Mouse (Mus musculus) cerebellum, adult 18-20 months (tissue): ENCODE measurements at regions not wholly inside any gene's neighbourhood (a gene's known extent, or its start where the extent isn't known, plus 50 kb on each side); places are given as distances from the start of the nearest gene placed in this dataset.
A peak's percentile ranks its signal among the peaks of the same experiment; 100 is the strongest.

Experiments used
- DNase-seq, 2 experiments: peaks; one replicate each; pipeline ENCODE4 v3.0.0; 2021

DNA sequence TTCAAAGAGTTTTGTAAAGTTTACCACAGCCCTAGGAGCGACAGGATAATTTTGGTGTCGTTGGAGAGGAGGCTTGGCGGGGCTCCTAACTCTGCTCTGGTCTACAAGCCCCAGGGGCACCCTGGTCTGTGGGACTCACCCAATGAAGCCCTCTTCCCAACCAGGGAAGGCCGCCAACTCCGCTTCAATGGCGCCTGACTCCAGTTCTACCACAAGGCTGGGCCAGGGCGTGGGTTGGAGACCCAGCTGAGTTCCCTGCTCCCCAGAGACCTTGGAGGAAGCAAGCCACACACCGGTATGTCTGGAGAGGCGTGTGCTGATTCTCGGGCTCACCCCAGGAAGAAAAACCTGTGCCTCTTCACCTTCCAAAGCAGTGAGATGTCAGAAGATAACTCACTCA lies 128.9 kb downstream of the Gadd45g start:
- DNase-seq, result no peak

DNA sequence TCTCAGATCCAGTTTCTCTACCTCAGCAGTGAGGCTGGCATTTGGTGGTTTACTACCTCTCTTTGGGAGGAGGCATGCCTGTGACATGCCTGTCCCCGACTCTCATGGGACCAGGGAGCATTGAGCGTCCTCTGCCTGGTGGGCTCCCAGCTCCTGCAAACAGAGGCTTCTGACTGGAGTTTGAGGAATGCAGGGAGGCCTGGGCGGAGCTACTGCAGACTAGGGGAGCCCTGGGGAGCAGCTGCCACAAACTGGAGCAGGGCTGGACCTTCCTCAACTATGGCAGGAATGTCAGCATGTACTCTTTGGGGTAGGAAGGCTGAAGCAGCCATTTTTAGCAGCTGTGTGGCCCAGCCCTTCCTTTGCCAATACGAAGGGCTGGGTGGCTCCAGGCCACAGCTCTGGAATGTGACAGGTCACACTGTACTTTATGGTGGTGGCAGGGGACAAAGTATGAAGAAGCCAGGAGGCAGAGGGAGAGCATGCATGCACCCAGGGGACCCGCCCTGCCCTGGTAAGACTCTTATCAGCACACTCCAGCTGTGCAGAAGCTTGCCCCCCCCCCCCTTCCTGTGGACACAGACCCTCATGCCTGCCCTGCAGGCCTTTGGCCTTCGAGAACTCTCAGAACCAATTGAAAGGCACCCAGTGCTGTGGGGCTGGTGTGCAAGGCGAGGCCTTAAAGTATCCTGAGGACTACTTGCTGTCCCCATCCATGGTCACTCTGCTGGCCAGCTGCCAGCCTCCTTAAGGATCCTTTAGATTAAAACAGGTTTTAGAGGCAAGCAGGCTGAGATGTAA lies 129.5 kb downstream of the Gadd45g start:
- no peak for DNase-seq

DNA sequence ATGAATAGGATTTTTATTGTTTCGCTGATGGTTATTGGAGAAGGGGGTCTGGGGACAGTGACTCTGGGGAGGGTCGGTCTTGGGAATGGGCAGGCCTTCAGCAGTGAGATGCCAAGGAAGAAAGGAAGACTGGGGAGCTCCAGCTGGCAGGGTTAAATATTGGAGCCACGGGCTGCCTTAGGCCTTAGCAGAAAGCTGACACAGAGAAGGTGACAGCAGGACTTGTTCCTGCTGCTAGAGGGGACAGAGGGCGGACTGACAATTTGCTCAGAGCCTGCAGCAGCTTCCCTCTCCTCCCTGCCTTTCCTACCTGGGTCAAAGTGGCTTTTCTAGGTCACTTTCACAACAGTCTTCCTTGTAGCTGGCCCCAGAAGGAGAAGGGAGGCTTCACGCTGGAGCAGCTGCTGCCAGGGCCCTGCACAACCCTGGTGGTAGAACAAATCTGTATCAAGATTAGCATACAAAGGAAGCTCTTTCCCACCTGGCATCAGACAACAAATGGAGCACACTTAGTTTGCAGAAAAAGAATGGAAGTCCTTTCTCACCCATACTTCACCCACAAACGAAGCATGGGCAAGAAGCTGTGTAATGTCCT lies 130.2 kb downstream of the Gadd45g start:
- DNase-seq, result no peak

DNA sequence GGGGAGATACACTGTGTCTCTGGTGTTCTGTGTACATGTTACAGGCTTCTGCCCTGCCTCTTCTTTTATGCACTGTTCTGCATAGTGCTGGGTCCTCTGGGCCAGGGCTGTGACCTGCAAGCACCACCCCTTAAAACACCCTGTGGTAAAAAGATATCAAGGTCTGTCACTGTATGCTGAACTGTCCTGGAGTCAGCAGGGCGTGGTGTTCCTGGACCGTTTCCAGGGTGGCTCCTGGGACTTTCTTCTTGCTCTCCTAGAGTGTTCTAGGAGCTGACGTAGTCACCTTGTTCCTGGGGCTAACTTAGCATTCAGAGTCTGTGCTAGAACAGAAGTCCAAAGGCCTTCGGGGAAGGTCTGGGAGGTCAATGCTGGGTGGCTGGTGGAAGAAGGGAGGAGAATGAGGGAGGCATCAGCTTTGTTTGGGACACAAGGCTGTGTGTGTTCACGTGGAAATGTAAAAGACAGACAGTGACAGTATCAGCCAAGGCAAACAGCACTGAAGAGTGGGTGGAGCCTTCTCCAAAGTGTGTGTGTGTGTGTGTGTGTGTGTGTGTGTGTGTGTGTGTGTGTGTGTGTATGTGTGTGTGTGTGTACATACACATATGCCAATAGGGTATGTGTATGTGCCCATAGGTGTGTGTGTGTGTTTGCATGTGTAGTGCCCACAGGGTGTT lies 133.0 kb downstream of the Gadd45g start:
- no peak for DNase-seq

DNA sequence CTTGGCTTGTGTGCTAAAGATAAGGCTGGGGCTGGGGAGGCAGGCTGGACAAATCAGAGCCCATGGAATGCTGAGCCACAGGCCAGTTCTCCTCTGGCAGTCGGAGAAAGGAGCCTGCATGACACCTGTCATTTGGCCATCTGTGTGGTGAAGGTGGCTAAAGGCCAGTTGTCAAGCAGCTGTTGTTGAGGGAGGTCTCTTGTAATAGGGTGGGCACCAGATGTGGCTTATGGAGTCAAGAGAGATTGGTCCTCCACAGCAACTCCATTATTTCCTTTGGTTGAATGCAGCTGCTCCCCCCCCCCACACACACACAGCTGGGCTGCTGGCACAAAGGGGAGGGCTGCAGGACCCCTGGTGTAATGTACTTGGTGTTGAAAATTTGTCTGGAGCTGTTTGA lies 133.9 kb downstream of the Gadd45g start:
- no peak for DNase-seq

DNA sequence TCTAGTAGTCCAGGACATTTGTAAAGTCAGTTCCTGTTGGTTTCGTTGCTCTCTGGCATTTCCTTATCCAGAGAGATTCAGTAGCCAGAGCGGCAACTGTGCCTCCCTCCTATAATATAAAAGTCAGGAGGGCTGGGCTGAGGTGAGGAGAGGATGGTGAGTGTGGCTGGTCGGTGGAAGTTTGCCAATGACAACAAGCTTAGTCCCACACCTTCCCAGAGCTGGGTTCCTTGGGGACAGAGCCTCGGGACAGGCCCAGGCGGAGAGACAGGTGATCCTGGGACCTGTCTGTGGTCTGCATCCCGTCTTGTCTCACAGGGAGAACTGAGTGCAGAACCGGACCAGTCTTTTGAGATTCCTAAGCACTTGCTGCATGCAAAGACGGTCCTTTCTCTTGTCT lies 136.5 kb downstream of the Gadd45g start:
- no peak for DNase-seq

DNA sequence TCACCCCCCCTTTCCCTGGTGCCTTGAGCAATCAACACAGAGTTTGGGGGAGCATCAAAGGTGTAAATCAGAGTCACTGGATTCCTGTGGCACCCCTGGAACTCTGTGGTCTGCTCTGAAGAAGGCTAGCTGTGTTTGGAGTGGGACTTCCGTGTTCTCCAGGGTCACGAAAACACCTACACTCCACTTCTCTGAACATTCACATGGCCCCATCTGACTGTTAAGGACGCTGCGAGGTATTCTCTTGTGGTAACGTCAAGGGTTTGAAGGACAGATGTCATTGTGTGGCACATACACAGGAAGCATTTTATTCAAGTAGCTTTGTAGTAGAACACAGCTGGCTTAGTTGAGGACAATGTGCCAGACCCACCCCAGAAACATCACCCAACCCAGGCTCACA lies 137.1 kb downstream of the Gadd45g start:
- no peak for DNase-seq

DNA sequence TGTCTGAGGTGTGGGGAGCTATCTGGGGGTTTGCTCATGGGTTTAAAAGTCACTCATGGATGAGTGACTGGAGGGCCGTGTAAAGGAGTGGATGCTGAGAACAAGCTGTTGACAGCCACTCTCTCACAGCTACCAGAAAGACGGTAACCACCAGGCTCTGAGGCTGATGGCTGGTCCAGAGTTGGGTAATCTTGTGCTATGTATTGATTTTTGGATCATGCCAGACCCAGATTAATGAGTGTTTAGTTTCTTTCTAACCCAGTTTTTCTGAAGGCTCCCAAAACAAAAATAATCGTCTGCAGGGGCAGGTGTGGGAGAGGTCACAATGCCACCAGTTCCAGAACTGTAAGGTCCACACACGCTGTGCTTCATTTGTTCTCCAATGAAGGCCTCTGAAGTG lies 144.9 kb downstream of the Gadd45g start:
- no peak for DNase-seq

DNA sequence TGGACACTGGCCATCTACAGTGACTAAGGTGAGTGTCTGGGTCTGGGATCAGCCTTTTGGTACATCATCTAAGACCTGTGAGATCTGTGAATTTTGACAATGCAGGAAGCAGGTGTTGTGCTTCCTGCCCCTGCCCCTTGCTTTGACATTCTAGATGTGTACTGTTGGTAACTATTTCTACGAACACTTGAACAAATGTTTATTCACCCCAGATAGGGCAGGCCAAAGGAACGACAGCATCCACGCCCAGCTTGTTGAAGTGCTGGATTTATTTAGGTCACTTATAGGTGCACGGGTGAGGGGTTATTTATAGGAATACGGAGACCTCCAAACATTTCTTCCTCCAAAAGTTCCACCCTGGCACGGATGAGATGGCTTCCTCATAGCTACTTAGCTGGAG lies 146.4 kb downstream of the Gadd45g start:
- DNase-seq, result no peak

DNA sequence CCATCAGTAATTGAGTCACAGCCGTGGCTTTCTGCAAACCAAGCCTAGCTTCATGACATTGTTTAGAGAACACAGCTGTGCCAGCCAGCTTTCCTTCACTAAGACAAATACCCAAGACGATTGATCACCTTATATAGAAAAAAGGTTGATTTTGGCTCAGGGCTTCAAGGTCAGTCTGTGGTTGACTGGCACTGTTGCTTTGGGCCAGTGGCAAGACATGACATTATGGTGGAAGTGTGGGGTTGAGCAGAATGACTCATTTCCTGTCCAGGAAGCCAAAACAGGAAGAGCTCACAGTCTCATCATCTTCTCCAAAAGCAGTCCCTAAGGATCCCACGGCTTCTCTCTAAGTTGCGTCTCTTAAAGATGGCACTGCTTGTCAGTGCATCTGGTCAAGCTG lies 149.7 kb downstream of the Gadd45g start:
- DNase-seq, result no peak

DNA sequence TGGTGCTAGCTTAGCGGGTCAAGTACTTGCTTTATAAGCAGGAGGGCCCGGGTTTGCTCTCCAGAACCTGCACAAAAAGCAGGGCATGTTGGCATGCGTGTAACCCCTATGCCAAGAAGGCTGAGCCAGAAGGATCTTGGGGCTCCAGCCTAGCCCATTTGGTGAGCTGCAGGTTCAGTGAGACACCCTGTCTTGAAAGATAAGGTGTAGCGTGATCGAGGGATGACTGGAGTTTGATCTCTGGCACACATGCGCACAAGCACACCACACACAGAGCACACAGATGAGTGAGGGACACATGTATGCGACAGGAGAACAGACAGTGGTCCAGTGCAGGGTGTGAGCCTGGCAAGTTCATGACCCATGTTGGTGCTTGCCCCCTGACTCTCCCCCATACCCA lies 152.1 kb downstream of the Gadd45g start:
- DNase-seq, result no peak

DNA sequence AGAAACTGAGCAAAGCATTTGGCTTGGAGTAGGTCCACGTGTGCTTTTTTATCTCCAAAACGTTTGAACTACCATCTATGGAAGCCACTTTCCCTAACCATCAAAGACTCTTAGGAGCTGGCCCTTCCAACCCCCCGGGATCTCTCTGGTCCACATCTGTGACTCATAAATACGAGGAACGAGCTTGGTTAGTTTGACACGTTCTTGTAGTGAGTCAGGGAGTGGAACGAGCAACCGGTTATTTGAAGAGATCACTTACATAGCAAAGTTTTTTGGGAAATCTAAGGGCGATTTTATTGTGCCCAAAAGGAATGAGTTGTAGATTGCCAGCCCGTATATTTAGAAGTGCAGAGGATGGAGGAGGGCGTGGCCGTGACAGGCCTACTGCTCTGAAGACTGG lies 155.3 kb downstream of the Gadd45g start:
- no peak for DNase-seq

DNA sequence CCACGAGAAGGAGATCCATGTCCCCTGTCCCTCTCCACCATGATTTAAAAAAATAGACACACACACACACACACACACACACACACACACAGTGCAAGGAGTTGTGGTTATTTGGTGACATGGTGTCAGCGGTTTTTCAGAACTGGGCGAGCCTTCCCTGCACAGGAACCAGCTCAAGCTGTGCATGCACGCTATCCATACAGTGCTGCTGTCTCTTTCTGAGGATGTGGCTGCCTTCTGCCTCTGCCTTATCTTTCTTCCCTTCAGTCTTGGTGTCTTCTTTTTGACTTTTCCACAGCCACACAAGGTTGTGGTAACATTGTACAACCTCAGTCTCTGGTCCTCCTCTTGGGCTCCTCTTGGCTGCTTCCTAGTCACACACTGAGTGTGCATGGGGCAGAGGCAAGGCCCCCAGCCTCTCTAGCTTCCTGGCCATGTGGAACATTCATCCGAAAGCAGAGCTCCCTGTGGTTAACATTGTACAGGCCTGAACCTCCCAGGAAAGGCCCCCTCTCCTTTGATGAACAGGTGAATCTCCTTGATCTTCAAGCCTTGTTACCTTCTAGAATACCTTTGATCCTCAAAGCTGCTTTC lies 157.6 kb downstream of the Gadd45g start:
- DNase-seq, result no peak

DNA sequence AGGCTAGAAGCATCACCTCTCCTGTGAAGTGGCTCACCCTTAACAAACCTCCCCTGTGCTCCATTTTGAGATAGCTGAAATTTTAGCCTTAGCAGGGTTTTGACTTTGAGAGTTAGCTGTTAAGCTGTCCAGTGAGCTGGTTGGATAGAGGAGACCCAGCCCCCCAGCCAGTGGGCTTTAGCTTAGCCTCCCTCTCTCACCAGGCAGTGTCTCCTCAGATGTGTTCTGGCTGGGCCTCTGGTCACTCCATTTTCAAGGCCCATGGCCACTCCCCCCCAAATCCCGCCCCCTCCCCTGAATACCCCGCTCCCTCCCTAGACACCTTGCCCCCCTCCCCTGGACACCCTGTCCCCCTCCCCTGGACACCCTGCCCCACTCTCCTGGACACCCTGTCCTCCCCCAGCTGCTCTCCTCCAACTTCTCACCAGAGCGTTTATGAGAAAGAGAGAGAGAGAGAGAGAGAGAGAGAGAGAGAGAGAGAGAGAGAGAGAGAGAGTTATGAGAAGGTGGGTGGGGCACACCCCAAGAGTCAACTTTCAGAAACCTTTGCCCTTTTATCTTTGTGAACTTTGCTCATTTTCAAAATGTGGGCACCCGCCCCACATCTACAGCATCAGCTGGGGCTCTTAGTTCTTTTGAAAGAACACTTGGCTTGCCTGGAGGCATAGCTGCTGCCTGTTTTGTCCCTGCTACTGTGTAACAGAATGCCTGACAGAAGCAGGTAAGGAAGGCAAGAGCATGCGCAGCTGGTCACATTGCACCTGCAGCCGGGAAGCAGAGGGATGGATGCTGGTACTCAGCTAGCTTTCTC lies 161.3 kb downstream of the Gadd45g start:
- DNase-seq, result no peak

DNA sequence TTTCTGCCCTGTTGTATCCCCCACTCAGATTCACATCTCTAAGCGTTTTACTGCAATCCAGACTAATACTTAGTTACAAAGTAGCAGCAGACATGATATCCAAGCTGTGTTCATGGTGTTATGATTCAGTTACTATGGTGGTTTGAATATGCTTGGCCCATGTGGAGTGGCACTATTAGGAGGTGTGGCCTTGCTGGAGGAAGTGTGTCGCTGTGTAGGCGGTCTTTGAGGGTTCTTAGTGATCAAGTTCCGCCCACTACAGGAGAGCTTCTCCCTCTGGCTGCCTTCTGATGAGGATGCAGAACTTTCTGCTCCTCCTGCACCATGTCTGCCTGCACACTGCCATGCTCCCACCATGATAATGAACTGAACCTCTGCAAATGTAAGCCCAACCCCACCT lies 162.8 kb downstream of the Gadd45g start:
- no peak for DNase-seq

DNA sequence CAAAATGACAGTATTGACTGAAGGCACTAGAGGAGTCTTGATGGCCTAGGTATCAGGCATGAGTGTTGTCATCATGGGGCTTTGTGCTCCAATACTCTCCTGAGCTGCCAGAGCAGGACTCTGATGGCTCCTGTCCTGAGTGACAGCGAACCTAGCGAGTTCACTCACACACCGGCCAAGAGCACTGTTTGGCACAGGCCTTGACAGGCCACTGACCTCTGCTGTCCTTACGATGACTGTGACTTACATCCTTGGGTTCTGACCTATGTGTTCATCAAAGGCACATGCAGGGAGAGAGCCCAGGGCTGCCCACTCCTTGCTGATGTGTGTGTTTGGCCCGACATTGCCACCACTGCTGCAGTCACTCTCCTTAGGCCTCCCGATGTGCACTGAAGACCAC lies 163.3 kb downstream of the Gadd45g start:
- DNase-seq, result no peak

DNA sequence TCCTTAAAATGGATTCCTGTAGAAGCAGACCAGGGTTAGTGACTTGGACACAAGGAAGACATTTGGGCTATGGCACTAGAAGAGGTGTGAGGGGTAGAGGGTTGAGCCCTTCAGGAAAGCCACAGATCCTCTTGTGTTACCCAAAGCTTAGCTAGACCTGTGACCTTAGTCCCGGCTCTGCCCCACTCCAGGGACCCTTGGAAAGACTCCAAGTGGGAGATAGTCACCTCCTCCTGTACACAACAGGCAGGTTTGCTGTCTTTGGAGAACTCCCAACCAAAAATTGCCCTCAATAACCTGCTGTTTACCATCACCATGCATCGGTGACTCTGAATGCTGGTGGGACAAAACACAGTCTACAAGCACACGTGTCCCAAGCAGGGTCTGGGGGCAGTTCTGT lies 164.5 kb downstream of the Gadd45g start:
- no peak for DNase-seq

DNA sequence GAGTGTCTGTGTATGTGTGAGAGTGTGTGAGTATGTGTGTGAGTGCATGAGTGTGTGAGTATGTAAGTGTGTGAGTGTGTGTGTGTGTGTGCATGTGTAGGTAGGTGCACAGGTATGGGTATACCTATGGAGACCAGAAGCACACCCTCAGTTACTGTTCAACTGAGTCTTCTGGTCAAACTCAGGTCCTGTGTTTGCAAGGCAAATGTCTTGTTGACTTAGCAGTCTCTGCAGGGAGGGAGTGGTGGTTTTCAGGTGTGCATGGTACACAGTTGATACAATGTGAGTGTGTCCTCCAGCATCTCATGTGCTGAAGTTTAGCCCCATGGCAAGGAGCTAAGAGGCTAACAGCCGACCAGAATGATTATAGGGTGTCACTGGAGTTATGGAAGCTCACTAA lies 166.7 kb downstream of the Gadd45g start:
- no peak for DNase-seq

DNA sequence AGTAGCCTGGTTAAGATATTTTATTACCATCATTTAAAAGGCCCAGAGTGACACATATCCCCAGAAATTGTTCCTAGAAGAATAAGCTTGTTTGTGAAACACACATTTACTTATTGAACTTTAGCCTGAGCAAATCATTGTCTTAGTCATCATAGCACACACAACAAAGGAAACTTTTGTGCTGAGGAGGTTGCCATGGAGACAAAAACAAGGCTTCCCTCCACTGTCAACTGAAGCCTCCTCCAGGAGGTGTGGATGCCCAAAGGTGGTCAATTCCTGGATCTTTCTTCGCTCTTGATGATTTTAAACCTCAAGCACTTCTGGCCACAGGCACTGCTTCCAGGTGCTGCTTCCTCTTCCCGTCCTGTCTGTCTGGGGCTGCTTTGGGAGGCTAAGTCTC lies 167.3 kb downstream of the Gadd45g start:
- DNase-seq, result no peak

DNA sequence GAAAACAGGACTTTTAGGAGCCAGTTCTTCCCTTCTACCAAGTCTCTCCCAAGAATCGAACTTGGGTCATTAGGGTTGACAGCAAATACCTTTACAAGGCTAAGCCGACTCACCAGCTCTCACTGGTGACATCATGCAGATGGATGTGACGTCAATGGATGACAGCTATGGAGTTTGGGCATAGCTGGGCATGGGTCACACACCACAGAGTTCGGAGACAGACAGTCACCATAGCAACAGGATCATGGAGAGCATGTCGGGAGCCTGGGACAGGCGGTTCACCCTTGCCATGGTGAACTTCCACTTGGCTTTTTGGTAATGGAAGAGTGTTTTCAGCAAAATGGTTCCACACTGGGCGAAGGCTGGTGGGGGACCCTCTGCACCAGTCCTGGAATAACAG lies 168.1 kb downstream of the Gadd45g start:
- DNase-seq, result no peak

DNA sequence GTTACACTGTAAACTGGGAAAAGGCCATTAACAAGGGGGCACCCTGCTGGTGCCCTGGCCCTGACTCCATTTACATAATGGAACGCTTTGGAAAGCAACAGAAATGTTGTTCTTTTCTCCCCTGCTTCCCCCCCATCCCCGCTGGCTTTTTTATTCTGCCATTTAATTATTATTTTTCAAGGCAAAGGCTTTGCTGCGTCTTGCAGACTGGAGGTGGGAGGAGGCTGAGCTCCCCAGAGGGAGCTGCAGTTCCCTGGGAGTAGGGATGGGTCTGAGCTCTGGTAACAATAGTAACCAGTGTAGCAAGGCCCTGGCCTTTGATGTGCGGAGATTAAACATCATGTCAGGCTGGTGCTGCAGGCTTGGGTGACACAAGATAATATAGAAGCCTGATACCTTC lies 168.6 kb downstream of the Gadd45g start:
- no peak for DNase-seq

DNA sequence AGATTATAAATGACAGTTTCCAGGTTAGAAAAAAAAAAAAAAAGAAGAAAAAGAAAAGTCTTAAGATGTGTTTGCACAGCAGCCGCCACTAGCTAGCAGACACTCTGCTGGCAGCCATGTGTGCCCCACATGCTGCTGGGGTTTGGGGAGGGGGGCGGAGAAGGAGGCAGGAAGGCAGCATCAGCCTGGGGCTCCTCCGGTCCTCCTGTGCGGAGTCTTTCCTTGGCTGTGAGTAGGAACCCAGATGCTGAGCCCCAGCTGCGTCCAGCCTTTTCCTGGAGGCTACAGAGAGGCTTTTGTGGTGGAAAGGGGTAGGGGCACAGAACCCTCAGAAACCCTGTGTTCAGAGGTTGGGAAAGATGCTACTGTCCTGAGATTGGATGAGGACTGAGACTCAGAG lies 169.0 kb downstream of the Gadd45g start:
- DNase-seq, result no peak

DNA sequence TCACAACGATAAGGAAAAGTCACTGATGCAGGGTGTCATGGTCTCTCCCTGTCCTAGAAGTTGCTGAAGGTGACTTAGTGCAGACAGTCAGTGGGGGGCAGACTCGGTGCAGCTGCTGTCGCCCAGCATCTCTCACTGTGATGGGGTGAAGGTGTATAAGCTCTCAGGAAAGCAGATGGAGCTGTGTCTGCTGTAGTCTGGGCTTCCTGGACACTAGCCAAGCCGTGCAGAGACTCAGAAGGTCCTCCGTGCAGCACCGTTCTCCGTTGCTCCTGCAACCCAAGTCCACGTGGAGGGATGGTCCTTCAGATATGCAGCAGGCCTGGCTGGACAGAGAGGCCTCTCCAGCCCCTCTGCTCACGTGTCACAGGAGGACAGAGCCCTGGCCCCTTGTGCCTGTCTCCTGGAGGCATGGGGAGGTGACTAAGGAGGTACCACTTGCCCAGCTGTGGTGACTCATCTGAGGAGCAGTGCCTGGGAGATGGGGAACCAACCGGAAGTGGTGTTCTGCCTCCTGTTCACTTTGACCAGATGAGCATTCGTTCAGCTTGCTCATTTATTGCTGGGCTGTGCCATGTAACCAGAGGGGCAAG lies 171.2 kb downstream of the Gadd45g start:
- peak; percentile 26 to 30 for DNase-seq
